Mouse (Mus musculus) kidney, postnatal 10 days (tissue): ENCODE data around the gene Smndc1.

Experiments
- DNase-seq: peaks from one replicate; pipeline ENCODE4 v3.0.0; 2021; ENCODE audit warnings: mixed read lengths

Smndc1 gene

GRCm38 (mm10) chr19:53340423-53340822, 50.0 kb downstream of the Smndc1 start:
- DNase-seq: peak; percentile 82

- DNase-seq: no peak
These were observed 55.1 kb downstream of the Smndc1 start for GRCm38 (mm10) chr19:53335241-53335640.

- no peak for DNase-seq
These were observed 56.6 kb downstream of the Smndc1 start for GRCm38 (mm10) chr19:53333730-53334129.

- DNase-seq: no peak
These were observed 58.4 kb downstream of the Smndc1 start for GRCm38 (mm10) chr19:53331882-53332500.

- peak; percentile 92 for DNase-seq
These were observed 60.4 kb downstream of the Smndc1 start for GRCm38 (mm10) chr19:53329992-53330381.
